Mouse (Mus musculus) intestine, postnatal 0 days (tissue): Measurements from ENCODE around the gene Fam57b. TPM values are rescaled to one million over a fixed set of nuclear protein-coding genes. Genes with fewer than 3 reads are reported as not detected.

ENCODE experiments used
- ATAC-seq: fragments of 200-750 bp; cut with Nextera tagmentation; 2 replicates; pipeline ENCODE4 v1.8.0; 2017; ENCODE audit warnings: mild to moderate bottlenecking, moderate TSS enrichment, moderate library complexity
- H3K27ac ChIP-seq: fragments of 300-500 bp; sonication (generic); 2 replicates; pipeline ENCODE4 v1.5.1; 2014; ENCODE audit warnings: mild to moderate bottlenecking, low read depth, low read length, moderate library complexity
- H3K27me3 ChIP-seq: fragments of 300-500 bp; sonication (generic); replicated peaks from 2 replicates; pipeline ENCODE4 v1.6.1; 2014; ENCODE audit warnings: low read length, mixed read lengths; ENCODE audit not compliant: control insufficient read depth, insufficient read depth
- H3K36me3 ChIP-seq: fragments of 300-500 bp; sonication (generic); 2 replicates; pipeline ENCODE4 v1.6.1; 2014; ENCODE audit warnings: mild to moderate bottlenecking, moderate library complexity; ENCODE audit not compliant: control insufficient read depth, insufficient read depth
- H3K4me1 ChIP-seq: fragments of 300-500 bp; sonication (generic); replicated peaks from 2 replicates; pipeline ENCODE4 v1.6.1; 2014; ENCODE audit warnings: antibody characterized with exemption, low read length, mixed read lengths; ENCODE audit not compliant: control insufficient read depth, insufficient read depth
- H3K4me2 ChIP-seq: fragments of 300-500 bp; sonication (generic); replicated peaks from 2 replicates; pipeline ENCODE4 v1.6.1; 2014; ENCODE audit warnings: low read depth, mild to moderate bottlenecking, moderate library complexity
- H3K4me3 ChIP-seq: fragments of 300-500 bp; sonication (generic); 2 replicates; pipeline ENCODE4 v1.5.1; 2014; ENCODE audit warnings: low read depth, low read length
- H3K9ac ChIP-seq: fragments of 300-500 bp; sonication (generic); 2 replicates; pipeline ENCODE4 v1.6.1; 2014; ENCODE audit warnings: mild to moderate bottlenecking, low read depth, low read length
- H3K9me3 ChIP-seq: fragments of 300-500 bp; sonication (generic); 2 replicates; pipeline ENCODE4 v1.6.1; 2016; ENCODE audit warnings: mixed run types; ENCODE audit not compliant: control insufficient read depth
- CTCF ChIP-seq: sonication (generic); IDR thresholded peaks from 2 replicates; pipeline ENCODE4 v1.5.1; 2016; ENCODE audit warnings: low read depth, mild to moderate bottlenecking, control low read depth, antibody characterized with exemption, moderate library complexity
- WGBS: fragments of 180-500 bp; shearing (Covaris S2); extraction: QIAGEN DNeasy Blood & Tissue Kit; methylation state at CpG from one replicate; pipeline ENCODE4 v1.1.7; 2014; 5-methylcytosine and 5-hydroxymethylcytosine counted together
- polyA plus RNA-seq: library from polyadenylated mRNA; unstranded; fragments of >200 nt; fragmentation: Nextera tagmentation; extraction: Ambion mirVana; gene quantifications from 2 replicates; pipeline ENCODE4 v1.2.1, GENCODE M21; 2015

Fam57b gene
- polyA plus RNA-seq, 1 experiment from 2014 or later, result 1.2 TPM

DNA sequence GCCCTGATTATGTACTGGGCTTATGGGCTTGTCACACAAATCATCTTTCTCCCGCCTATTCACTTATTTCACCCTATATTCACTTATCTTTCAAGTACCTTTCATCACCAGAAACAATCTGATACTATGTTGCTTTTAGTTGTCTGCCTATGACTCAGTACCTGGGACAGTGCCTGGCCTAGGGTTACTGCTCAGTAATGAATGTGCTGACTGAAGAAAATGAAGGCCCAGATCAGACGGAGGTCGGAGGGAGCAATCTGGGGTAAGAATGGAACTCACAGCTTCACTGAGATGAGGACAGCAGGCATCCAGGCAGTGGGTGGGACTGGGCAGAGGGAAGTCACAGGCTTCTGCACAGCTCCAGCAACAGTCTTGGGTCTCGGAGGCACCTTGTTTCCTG lies 9.9 kb downstream of the Fam57b start:
- no peak for TF ChIP-seq CTCF
- H3K9me3 ChIP-seq, result no peaks in the 10 kb centered on the region
- no peaks in the 10 kb centered on the region for H3K4me1 ChIP-seq
- WGBS, result 49% methylated on average over 4 of the region's 4 CpGs
- H3K4me3 ChIP-seq, result no peak overlapping the region
- no peak overlapping the region for H3K27ac ChIP-seq
- no peak overlapping the region for H3K9ac ChIP-seq
- ATAC-seq, result no peak
- H3K27me3 ChIP-seq, result no peaks in the 10 kb centered on the region
- no peaks in the 10 kb centered on the region for H3K36me3 ChIP-seq
- peak overlapping the region; percentile 80; the same call in 1 of the 2 replicates for H3K4me2 ChIP-seq

- Histone ChIP-seq H3K27ac (no peak overlapping the region), H3K36me3 (no peaks in the 10 kb centered on the region), H3K4me2 (peak overlapping the region; percentile 80), H3K4me3 (peak overlapping the region; percentile 52), H3K4me1 (no peaks in the 10 kb centered on the region), H3K9ac (peak overlapping the region; percentile 41), H3K9me3 (no peaks in the 10 kb centered on the region), H3K27me3 (no peaks in the 10 kb centered on the region)
- ATAC-seq, result peak; percentile 76
- TF ChIP-seq CTCF, result peak; percentile 40
- under 1% methylated on average over 43 of the region's 43 CpGs for WGBS
Observed at GRCm38 (mm10) chr7:126808703-126809455, 11.4 kb downstream of the Fam57b start.

DNA sequence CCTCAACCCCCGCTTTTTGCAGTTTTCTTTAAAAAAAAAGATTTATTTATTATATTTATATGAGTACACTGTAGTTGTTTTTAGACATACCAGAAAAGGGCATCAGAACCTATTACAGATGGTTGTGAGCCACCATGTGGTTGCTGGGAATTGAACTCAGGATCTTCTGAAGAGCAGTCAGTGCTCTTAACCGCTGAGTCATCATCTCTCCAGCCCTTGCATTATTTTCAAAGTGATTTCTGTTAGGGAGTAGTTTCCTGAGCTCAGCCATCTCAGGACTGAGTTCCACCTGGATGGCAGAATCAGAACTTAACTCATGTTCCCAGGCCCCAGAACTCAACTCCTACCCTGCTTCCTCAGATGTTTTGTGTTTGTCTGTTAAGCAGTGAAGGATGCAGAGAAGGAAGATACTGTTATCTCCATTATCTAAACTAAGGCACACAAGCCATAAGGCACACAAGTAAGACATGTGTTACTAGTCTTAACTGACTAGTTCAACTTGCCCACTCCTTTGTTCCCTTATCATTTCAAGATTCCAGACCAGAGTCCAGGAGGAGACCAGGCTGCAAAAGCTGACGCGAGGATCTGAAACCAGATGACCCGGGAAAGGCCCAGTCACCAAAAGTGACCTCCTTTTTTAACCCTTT lies 12.4 kb downstream of the Fam57b start:
- no peak for TF ChIP-seq CTCF
- H3K9me3 ChIP-seq, result no peaks in the 10 kb centered on the region
- H3K27ac ChIP-seq, result no peak overlapping the region
- no peaks in the 10 kb centered on the region for H3K36me3 ChIP-seq
- H3K4me2 ChIP-seq, result peak overlapping the region; percentile 80
- no peak overlapping the region for H3K4me3 ChIP-seq
- ATAC-seq, result no peak
- H3K27me3 ChIP-seq, result no peaks in the 10 kb centered on the region
- no peaks in the 10 kb centered on the region for H3K4me1 ChIP-seq
- WGBS, result 56% methylated on average over 5 of the region's 5 CpGs
- H3K9ac ChIP-seq, result no peak overlapping the region

GRCm38 (mm10) chr7:126815726-126816222 lies 18.3 kb downstream of the Fam57b start:
- H3K36me3 ChIP-seq, result no peaks in the 10 kb centered on the region
- ATAC-seq, result no peak
- WGBS, result 57% methylated on average over 8 of the region's 8 CpGs
- H3K4me3 ChIP-seq, result no peak overlapping the region
- no peak for TF ChIP-seq CTCF
- H3K27me3 ChIP-seq, result no peaks in the 10 kb centered on the region
- no peak overlapping the region for H3K27ac ChIP-seq
- no peaks in the 10 kb centered on the region for H3K9me3 ChIP-seq
- no peaks in the 10 kb centered on the region for H3K4me1 ChIP-seq
- no peak overlapping the region for H3K4me2 ChIP-seq
- no peak overlapping the region for H3K9ac ChIP-seq

GRCm38 (mm10) chr7:126816494-126816893 lies 19.0 kb downstream of the Fam57b start:
- Histone ChIP-seq H3K36me3 (no peaks in the 10 kb centered on the region), H3K4me1 (no peaks in the 10 kb centered on the region), H3K9ac (no peak overlapping the region), H3K4me2 (no peak overlapping the region), H3K27ac (no peak overlapping the region), H3K4me3 (no peak overlapping the region), H3K9me3 (no peaks in the 10 kb centered on the region), H3K27me3 (no peaks in the 10 kb centered on the region)
- no peak for TF ChIP-seq CTCF
- WGBS, result 75% methylated on average over 8 of the region's 8 CpGs
- no peak for ATAC-seq

- Histone ChIP-seq H3K27me3 (peaks cover 6% of the 10 kb centered on the region), H3K9ac (no peak overlapping the region), H3K36me3 (no peaks in the 10 kb centered on the region), H3K9me3 (no peaks in the 10 kb centered on the region), H3K4me1 (no peaks in the 10 kb centered on the region), H3K4me2 (no peak overlapping the region), H3K4me3 (no peak overlapping the region), H3K27ac (no peak overlapping the region)
- ATAC-seq, result no peak
- TF ChIP-seq CTCF, result no peak
- WGBS, result 87% methylated on average over 7 of the region's 7 CpGs
Observed at GRCm38 (mm10) chr7:126817595-126817994, 20.1 kb downstream of the Fam57b start.
